Mouse (Mus musculus) gastrocnemius, adult 8-10 months (tissue): ENCODE results near the gene Slc25a44. TPM values are rescaled to one million over a fixed set of nuclear protein-coding genes. Genes with fewer than 3 reads are reported as not detected.

Experiments used
- DNase-seq, 2 experiments: peaks; one replicate each; pipeline ENCODE4 v3.0.0; 2022; ENCODE audit warnings: low spot score in 2 of 2
- total RNA-seq, 4 experiments: library from RNA; stranded (reverse); gene quantifications; 2 replicates each; pipeline ENCODE4 v1.2.4; 2022

Gene Slc25a44
- 10 to 100 TPM; 19.5 to 22.4 (median 21.5) TPM for total RNA-seq

DNA sequence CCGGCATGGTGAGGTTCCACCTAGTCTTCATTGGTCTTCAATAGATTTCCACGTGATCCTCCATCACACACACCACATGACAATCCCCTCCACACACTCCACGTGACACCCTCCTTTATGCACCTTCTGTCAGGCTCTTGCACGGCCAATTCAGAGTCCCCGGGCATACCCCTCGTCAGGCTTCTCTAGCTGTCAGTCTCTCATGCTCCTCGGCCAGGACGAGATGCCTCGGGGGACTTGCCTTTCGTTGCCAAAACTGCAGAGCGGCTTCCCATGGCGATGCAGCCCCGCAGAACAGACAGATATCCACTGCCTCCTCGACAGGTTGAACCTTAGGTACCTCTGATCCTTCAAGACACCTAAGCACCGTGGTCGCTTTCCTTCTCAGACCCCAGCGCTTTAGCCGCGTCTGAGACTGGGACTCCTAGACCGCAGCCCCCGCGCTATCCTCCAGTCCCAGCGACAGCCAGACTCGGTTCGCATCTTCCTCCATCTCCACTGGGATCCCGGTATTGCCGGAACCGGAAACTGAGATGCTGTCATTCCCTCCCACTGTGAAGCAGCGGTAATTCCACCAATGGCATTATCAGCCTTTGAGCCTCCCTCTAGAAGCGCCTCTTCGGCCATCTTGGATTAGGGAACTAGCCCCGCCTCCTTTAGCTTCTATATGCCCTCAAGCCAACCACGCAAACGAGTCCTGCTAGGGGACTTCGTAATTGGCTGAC lies at the start of gene Slc25a44:
Gene Slc25a44 (minus strand): TSS at position 535 of the 725 bp plus-strand sequence.
- peak; percentile 92 to 93 for DNase-seq

DNA sequence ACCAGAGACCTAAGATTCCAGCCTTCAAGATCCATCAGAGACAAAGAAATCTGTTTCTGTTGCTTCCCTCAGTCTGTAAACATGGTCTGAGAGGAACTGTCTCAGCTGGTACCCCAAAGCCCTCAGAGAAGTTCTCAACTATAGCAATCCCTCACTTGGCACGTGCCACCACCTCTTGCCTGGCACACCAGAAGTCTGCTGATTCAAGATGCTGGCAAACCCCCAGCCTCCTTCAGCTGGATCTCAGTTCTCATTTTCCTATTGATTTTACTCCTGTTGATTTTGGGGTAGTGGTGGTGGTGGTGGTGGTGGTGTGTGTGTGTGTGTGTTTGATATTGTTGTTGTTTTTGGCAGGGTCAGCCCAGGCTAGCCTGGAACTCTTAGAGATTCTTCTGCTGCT lies 48.6 kb upstream of the Slc25a44 start:
- no peak for DNase-seq

DNA sequence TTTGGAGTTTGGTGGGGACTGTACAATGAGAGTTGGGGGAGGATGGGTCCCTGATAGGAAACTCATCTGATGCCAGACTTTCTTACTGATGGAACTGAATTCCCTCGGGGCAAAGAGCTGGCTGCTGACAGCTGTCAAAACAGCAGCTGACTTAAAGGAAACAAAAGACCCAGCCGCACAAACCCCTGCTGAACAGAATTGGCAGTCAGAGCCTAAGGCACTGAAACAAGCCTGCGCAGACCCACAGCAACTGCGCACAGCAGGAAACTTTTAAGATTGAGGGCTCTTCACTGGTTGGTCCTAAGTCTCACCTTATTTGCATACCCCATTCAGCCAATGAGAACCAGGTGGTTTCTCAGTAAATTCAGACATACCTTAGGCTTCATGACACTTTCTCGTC lies 48.1 kb upstream of the Slc25a44 start:
- DNase-seq, result no peak

DNA sequence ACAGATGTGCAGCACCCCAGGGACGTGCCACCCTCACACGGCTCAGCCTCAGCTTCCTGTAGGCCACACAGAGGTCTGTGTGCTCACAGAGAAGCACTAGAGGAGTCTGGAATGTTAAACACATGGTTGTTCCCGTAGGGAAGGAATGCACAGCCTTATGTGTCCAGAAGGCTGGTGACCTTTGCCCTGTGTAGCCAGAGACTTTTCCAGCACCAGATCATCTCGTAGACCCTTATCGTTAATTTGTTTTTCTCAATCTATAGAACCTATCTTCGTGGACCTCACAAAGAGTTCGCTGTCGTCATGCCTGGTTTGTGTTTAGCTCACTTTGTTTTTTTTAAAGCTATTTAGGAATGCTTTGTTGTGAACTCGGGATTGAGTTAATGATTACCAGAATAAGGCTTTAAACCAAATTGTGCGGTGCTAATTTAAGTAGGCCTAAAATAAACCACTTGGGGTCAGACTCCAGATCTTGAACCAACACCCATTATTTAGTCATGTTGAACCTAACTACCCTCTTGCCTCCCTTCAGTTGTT lies 46.1 kb upstream of the Slc25a44 start:
- no peak for DNase-seq

DNA sequence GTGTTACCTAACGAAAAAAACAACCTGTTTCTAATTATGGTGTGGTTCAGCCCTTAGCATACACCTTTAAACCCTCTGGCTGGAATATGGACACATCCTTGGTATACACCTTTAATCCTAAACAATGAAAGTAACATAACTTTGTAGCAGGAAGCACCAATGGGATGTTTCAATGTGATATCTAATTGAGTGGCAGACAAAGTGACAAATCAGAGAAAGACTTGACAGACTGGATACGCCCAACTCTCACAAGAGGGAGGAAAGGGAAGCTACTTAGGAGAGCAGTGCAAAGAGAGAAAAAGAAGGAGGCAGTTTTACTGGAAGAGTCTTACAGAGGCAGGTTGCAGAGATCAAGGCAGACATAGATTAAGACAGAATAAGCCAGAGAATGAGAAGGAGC lies 44.5 kb upstream of the Slc25a44 start:
- no peak for DNase-seq

DNA sequence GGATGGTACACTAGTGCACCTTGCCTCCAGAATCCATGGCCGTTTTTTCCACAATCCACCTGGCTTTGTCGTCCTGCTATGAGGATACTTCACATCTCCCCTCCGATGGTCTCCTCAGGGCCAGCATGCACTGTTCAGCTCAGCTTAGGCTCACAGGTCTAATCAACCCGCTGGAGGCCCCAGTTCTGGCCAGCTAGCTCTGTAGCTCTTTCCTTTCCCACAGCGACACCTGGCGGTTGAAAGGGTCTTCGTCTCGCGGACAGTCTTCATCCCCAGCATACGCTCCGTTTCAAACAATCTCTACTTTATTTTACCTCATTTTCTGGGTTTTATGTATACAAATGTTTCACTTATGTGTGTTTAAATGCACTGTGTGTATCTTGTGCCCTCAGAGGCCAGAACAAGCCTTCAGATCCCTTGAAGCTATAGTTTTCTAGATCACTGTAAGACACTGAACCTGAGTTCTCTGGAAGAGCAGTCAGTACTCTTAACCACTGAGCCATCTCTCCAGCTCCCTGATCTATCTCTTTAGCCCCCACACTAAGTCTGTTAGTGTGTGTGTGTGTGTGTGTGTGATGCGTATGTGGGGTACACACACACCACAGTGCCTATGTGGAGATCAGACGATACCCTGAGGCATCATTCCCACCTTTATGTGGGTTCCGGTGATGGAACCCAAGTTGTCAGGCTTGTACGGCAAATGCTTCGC lies 42.3 kb upstream of the Slc25a44 start:
- DNase-seq, result peak; percentile 68 to 77

DNA sequence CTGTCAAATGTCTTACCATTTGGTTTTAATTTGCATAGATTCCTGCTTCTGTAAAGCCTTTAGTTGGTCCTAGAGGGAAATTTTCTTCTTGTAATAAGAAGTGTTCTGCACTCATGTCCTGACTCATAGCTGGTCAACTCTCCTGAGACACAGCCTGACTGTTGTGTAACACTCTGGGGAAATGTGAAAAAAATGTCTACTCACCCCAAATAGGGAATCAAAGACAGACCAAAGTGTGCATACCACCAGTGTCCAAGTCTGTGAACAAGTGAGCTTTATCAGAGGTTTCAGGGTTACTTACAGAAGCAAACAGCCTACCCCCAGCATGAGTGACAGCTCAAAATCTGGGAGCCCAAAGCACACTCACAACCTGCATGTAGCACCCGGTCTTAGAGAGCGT lies 40.2 kb upstream of the Slc25a44 start:
- no peak for DNase-seq

DNA sequence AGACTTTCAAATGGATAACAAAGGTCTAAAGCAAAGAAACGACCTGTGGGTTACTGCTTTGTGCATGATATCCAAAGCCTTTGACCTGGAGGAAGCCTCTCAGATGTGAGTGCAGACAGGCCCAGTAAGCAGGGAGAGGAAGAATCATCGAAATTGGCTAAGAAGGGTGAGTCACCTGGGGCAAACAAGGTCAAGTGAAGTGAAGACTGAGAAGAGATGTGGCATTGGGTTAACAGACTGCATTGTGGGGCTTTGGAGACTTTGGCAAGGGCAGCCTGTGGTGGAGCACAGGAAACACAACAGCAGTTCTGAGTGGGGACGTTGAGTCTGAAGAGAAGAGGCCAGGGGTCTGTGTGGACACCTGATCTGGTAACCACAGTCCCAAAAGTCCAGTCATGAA lies 39.5 kb upstream of the Slc25a44 start:
- DNase-seq, result no peak

DNA sequence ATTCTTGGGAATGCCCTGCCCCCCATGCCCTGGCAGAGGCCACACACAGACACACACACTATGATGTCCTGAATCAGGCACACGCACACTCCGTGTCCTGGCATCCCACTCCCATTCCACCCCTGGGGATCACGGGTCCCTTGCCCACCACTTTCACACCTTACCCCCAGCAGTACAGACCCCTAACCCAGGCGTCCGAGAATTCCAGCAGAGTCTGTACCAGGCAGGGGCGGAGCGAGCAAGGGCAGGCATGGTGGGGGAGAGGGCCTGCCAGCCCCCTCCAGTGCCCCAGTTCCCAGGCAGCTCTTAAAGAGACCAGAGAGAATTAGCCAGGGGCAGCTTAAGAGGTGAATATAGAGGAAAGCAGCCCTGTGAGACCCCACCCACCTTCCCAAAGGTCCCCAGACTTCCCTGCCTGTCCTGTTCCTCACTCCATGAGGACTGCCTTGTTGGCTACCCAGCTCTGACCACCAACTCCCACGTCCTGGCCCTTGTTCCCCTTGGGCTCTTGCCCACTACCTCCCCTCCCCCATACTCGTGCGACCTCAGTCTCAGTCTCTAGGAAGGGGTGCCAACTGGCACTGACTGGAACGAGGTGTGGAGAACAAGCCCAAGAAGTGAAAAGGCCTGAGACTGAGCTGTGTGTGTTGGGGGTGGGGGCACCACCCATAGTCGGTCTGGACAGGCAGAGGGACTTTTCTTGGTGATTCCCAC lies 36.2 kb upstream of the Slc25a44 start, which contains the start of gene Sema4a:
Gene Sema4a (minus strand): TSS at position 200 of the 714 bp plus-strand sequence.
- DNase-seq, result no peak

DNA sequence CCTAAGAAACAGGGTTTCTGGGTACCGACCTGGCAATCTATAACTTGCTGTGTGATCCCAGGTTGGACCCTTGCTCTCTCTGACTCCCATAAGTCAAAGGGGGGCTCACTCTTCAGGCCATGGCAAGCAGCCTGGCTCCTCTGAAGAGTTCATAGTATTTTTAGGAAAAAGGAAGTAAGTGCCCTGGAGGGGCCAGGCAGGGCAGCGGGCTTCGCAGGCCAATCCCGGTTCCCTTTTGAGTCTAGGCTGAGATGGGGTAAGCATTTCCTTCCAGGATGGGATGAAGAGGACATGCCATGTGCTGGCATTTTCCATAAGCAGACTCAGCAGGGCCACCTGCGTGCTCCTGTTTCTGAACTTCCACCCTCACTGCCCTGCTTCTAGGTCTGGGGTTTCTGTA lies 35.1 kb upstream of the Slc25a44 start:
- no peak for DNase-seq

DNA sequence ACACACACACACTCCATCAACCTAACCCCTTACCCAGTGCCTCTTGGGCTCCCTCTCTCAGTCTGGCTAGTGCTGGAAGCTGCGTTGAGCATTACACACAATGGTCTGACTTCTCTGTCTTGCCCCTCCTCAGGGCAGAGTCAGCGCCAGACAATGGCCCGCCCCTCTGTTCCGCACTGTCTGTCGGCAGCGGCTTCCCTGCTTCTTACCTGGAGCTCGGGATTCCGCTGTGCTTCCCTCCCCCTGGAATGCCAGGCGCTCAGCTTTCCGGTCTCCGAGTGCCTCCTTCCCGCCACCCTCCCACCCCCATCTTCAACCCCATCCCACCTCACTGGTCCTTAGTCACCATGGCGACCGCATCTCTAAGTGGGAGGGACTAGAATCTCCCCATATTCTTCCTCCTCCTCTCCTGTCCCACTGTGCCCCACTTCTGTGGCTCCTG lies 33.9 kb upstream of the Slc25a44 start:
- no peak for DNase-seq

DNA sequence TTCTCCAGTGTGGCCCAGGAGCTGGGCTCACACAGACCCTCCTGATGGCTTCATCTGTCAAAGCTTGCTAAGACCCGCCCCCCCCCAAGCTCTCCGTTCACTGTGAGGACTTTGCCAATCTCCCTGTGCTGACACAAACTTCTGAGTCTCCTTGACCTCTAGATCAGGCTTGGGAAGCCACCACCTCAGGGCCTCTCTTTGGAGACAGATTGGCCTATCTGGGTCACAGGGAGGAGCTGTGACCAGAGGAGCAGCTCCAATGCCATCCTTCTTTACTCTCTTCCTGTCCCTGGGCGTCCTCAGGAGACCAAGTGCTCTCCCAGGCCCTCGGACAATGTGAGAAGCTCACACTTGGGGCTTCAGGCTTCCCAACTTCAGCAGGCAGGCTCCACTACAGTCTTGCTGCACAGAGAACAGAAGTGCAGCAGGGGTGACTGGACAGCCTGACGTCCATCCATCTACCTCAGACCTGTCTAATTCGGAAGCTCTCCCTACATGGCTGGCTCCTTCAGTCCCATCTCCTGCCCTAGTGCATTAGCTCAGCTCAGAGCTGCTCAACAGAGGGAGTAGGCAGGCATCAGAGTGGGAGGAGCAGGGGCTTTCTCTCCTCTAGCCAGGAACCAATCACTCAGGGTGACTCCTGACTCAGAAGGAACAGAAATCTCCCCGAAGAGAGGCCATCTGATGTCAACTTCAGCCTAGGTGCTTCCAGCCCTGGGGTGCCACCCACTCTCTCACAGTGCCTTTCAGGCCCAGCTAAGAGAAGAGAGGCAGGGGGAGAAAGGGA lies 32.0 kb upstream of the Slc25a44 start:
- no peak for DNase-seq

DNA sequence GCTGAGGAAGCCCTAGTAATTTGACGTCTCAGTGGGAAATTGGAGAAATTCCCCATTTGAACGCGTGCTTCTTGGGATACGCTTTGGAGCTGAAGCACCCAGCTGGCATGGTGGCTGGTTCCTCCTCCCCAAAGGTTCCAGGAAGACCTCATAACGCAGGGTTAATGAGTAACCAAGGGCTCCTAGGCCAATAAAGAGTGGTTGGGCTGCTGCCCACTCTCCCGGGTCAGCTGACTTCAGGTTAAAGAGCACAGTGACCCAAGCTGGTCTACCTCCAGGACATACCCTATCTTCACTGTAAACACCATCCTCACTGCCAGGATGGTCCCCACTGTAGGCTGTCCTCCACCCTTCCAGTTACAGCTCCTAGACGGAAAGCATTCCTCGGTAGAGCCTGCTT lies 31.4 kb upstream of the Slc25a44 start:
- no peak for DNase-seq

DNA sequence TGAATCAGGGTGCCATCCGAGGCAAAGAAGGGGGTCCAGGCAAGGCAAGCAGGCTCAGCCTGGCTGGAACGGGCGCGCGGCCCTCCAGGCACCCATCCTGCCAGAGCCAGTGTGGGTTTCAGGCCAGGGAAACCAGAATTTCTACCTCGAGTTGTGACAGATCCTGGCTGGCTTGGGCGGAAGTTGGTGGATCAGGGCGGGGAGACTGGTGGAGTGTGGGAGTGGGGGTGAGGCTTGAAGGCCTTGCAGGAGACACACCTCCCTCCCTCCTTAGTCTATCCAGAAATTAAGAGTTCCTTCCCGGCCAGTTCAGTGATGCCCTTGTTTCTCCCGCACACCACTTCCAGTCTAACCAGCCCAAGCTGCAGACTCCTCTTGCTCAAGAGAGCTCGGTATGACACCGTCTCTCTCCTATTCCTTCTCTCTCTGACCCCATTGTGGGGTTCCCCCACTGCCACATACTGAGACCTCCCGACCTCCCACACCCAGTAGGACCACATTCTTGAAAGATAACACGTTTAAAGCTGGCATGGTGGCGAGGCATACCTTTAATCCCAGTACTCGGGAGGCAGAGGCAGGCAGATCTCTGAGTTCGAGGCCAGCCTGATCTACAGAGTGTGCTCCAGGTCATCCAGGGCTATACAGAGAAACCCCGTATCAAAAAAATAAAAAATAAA lies 30.8 kb upstream of the Slc25a44 start:
- DNase-seq, result no peak

DNA sequence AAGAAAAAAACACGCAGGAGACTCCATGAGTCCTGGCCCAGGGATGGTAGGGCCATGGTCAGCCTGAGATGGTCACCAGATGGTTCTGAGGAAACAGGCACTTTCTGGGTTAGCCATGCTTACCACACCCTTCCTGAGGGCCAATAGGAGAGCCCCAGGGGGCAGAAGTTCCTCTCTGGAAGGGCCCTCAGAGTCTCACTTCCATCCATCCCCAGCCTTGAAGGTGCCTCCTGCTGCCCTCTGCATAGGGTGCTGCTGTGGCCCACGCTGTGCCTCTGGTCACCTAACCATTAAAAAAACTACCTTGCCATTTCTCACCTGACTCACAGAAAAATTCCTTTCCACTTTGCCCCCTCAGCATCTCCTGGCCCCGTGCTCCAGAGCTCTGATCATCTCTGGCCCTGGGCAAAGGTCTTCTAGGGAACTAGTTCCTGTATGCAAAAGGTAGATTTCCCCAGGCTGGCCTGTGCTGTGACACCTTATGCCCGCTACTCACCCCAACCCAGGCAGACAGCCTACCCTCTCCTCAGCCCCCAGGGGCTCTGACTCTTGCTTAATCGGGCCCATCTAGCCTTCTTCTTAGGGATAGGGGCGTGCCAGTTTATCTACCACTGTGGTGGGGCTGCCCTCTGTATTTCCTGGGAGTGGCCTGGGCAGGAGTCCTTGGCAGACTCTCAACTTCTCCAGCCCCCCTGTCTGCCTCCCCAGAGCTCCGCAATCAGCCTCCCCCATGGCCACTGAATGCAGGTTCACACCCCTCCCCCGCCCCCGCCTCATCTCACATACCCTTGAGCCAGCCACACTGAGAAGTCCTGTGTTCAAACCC lies 30.0 kb upstream of the Slc25a44 start:
- DNase-seq, result no peak

DNA sequence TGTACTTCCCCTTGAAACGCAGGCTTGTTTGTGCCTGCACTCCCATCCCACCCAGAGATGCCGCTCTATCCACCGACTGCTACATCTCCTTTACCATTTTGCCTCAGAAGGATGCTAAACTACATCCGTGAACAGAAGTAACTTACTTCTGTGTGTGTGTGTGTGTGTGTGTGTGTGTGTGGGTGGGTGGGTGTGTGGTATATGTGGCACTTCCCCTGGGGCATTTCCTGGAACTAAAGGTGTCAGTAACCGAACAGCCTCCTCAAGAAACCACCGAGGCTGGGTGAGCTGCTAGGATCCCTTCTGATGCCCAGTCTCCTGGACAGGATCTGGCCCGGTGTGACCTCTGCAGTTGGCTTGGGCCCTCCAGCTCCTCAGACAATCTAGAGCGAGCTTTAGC lies 29.0 kb upstream of the Slc25a44 start:
- DNase-seq, result no peak

DNA sequence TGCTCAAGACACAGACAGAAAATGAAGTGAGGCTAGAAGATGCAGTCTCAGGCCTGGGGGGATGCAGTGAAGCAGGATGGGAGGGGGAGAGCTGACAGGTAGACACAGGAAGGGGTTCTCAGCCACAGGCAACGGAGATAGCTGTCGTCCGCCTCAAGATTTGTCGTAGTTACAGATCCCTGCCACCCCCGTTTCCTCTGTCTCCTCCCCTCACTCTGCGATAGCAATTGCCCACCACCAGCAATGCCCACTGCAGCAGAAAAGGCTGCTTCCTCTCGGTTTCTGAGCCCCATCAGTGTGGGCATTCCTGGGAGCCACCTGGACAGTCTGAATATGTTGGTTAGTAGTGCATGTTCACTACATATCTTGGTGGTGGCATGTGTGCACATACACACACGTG lies 28.4 kb upstream of the Slc25a44 start:
- no peak for DNase-seq

DNA sequence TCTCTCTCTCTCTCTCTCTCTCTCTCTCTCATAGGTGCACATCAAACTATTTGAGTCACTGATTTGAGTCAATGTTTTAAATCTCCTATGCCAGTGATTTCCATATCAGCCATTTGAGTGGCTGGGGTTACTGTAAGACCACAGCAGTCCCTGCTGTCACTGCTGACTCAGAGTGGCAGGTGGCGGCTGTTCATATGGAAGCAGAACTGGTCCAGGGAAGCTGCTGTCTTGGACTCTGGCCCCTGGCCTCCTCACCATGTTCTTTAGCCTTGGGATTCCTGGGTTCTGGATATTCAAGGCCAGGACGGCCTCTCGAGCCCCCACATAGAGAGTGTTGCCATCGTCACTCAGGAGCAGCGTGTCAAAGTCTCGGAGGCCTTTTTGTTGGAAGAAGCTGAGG lies 27.8 kb upstream of the Slc25a44 start:
- no peak for DNase-seq

DNA sequence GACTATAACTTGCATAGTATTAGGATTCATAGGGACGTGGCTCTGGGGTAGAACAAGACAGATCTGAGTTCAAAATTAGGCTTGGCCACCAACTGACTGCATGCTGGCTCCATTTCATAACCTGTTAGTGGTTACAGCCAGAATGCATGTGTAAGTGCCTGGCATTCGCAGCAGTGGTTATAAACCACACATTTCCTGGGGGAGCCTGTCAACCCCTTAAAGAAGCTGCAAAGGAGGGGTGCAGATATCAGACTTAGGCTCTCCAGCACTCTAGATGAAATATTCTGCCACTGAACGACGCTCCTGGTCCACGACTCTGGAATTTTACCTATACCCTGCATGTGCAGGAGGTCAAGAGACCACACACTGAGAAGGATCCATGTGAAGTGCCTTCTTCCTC lies 27.3 kb upstream of the Slc25a44 start:
- no peak for DNase-seq
